Mouse (Mus musculus) mesoderm, embryonic 11.5 days (tissue): ENCODE results near the gene Frmd4b.
A peak's percentile ranks its signal among the peaks of the same experiment; 100 is the strongest.
"Not testable (repeated sequence)": the region's sequence is repeated elsewhere in the genome, so short reads cannot be mapped to it uniquely, and the experiment has no call there.

Experiments
- DNase-seq: peaks from one replicate; pipeline ENCODE4 v3.0.0-alpha.2; 2012; ENCODE audit warnings: low read depth, low spot score

Frmd4b gene

GRCm38 (mm10) chr6:97363846-97364245, 253.5 kb downstream of the Frmd4b start:
- DNase-seq = no peak

- DNase-seq = not testable (repeated sequence)
These were observed 259.7 kb downstream of the Frmd4b start for GRCm38 (mm10) chr6:97357606-97358005.

- no peak for DNase-seq
These were observed 260.7 kb downstream of the Frmd4b start for GRCm38 (mm10) chr6:97356612-97357011.

GRCm38 (mm10) chr6:97355141-97355540, 262.2 kb downstream of the Frmd4b start:
- no peak for DNase-seq

- peak; percentile 83 for DNase-seq
These were observed 263.4 kb downstream of the Frmd4b start for GRCm38 (mm10) chr6:97353933-97354332.

GRCm38 (mm10) chr6:97353371-97353770, 264.0 kb downstream of the Frmd4b start:
- DNase-seq = no peak

GRCm38 (mm10) chr6:97352505-97353154, 264.7 kb downstream of the Frmd4b start:
- DNase-seq = no peak

GRCm38 (mm10) chr6:97349355-97350138, 267.8 kb downstream of the Frmd4b start:
- DNase-seq = no peak

- no peak for DNase-seq
These were observed 270.4 kb downstream of the Frmd4b start for GRCm38 (mm10) chr6:97346932-97347331.

GRCm38 (mm10) chr6:97346527-97346926, 270.8 kb downstream of the Frmd4b start:
- no peak for DNase-seq

GRCm38 (mm10) chr6:97345921-97346320, 271.4 kb downstream of the Frmd4b start:
- no peak for DNase-seq

GRCm38 (mm10) chr6:97342185-97342584, 275.2 kb downstream of the Frmd4b start:
- DNase-seq = no peak

GRCm38 (mm10) chr6:97341628-97342027, 275.7 kb downstream of the Frmd4b start:
- DNase-seq = no peak

- no peak for DNase-seq
These were observed 276.2 kb downstream of the Frmd4b start for GRCm38 (mm10) chr6:97341148-97341547.

- DNase-seq = no peak
These were observed 277.0 kb downstream of the Frmd4b start for GRCm38 (mm10) chr6:97340211-97340791.

- peak; percentile 67 for DNase-seq
These were observed 278.1 kb downstream of the Frmd4b start for GRCm38 (mm10) chr6:97339271-97339681.

GRCm38 (mm10) chr6:97338843-97339242, 278.5 kb downstream of the Frmd4b start:
- DNase-seq = no peak

GRCm38 (mm10) chr6:97333323-97333722, 284.0 kb downstream of the Frmd4b start:
- DNase-seq = no peak

GRCm38 (mm10) chr6:97323951-97324350, 293.4 kb downstream of the Frmd4b start:
- no peak for DNase-seq

- DNase-seq = no peak
These were observed 295.2 kb downstream of the Frmd4b start for GRCm38 (mm10) chr6:97322126-97322525.

GRCm38 (mm10) chr6:97321156-97321555, 296.2 kb downstream of the Frmd4b start:
- no peak for DNase-seq

GRCm38 (mm10) chr6:97319081-97319480, 298.3 kb downstream of the Frmd4b start:
- DNase-seq = no peak

- no peak for DNase-seq
These were observed 299.4 kb downstream of the Frmd4b start for GRCm38 (mm10) chr6:97317956-97318355.
